Mouse (Mus musculus): Measurements from ENCODE around the gene Adamtsl5. TPM values are rescaled to one million over a fixed set of nuclear protein-coding genes. Genes with fewer than 3 reads are reported as not detected.

Adamtsl5 gene
- polyA plus RNA-seq, 1 experiment = 27.2 TPM

- H3K4me1 ChIP-seq = peaks cover 90% of the 10 kb centered on the region
- peaks cover 14% of the 10 kb centered on the region for H3K36me3 ChIP-seq (replicated peaks; ENCODE audit: low read length)
- H3K9me3 ChIP-seq = no peaks in the 10 kb centered on the region
- H3K4me3 ChIP-seq (replicated peaks) = peak overlapping the region; percentile 91
- peaks cover 38% of the 10 kb centered on the region for H3K27me3 ChIP-seq (replicated peaks)
- TF ChIP-seq GATA1 (IDR thresholded peaks at IDR 0.05; ENCODE audit: borderline replicate concordance, low read length) (no peak), FLI1 (IDR thresholded peaks at IDR 0.05; ENCODE audit: low read length) (no peak)
Measured at GRCm38 (mm10) chr10:80345122-80345521, 3.1 kb downstream of the Adamtsl5 start.

GRCm38 (mm10) chr10:80344131-80344661 is 4.0 kb downstream of the Adamtsl5 start:
- Histone ChIP-seq H3K27me3 (replicated peaks) (peaks cover 29% of the 10 kb centered on the region), H3K9me3 (no peaks in the 10 kb centered on the region), H3K4me3 (replicated peaks) (peak overlapping the region; percentile 91), H3K36me3 (replicated peaks; ENCODE audit: low read length) (peaks cover 14% of the 10 kb centered on the region), H3K4me1 (peaks cover 89% of the 10 kb centered on the region)
- TF ChIP-seq FLI1 (IDR thresholded peaks at IDR 0.05; ENCODE audit: low read length) (no peak), GATA1 (IDR thresholded peaks at IDR 0.05; ENCODE audit: borderline replicate concordance, low read length) (0 out of 3 replicates have a peak, but pooled peaks have one; percentile 34)

- Histone ChIP-seq H3K36me3 (replicated peaks; ENCODE audit: low read length) (peaks cover 14% of the 10 kb centered on the region), H3K9me3 (no peaks in the 10 kb centered on the region), H3K4me3 (replicated peaks) (peak overlapping the region; percentile 91), H3K4me1 (peaks cover 83% of the 10 kb centered on the region), H3K27me3 (replicated peaks) (peaks cover 22% of the 10 kb centered on the region)
- TF ChIP-seq GATA1 (IDR thresholded peaks at IDR 0.05; ENCODE audit: borderline replicate concordance, low read length) (no peak), FLI1 (IDR thresholded peaks at IDR 0.05; ENCODE audit: low read length) (no peak)
Measured at GRCm38 (mm10) chr10:80343425-80343895, 4.8 kb downstream of the Adamtsl5 start.

GRCm38 (mm10) chr10:80342749-80343424 is 5.3 kb downstream of the Adamtsl5 start:
- H3K27me3 ChIP-seq (replicated peaks) = peaks cover 17% of the 10 kb centered on the region
- H3K36me3 ChIP-seq (replicated peaks; ENCODE audit: low read length) = peaks cover 14% of the 10 kb centered on the region
- no peaks in the 10 kb centered on the region for H3K9me3 ChIP-seq
- no peak for TF ChIP-seq GATA1 (IDR thresholded peaks at IDR 0.05; ENCODE audit: borderline replicate concordance, low read length)
- TF ChIP-seq FLI1 (IDR thresholded peaks at IDR 0.05; ENCODE audit: low read length) = no peak
- peaks cover 82% of the 10 kb centered on the region for H3K4me1 ChIP-seq
- H3K4me3 ChIP-seq (replicated peaks) = peak overlapping the region; percentile 91

GRCm38 (mm10) chr10:80342305-80342748 is 5.9 kb downstream of the Adamtsl5 start:
- Histone ChIP-seq H3K36me3 (replicated peaks; ENCODE audit: low read length) (peaks cover 14% of the 10 kb centered on the region), H3K4me1 (peaks cover 77% of the 10 kb centered on the region), H3K9me3 (no peaks in the 10 kb centered on the region), H3K4me3 (replicated peaks) (peak overlapping the region; percentile 91), H3K27me3 (replicated peaks) (peaks cover 15% of the 10 kb centered on the region)
- TF ChIP-seq GATA1 (IDR thresholded peaks at IDR 0.05; ENCODE audit: borderline replicate concordance, low read length) = no peak
- no peak for TF ChIP-seq FLI1 (IDR thresholded peaks at IDR 0.05; ENCODE audit: low read length)

- Histone ChIP-seq H3K4me3 (replicated peaks) (peak overlapping the region; percentile 91), H3K27me3 (replicated peaks) (peaks cover 18% of the 10 kb centered on the region)
- no peak for TF ChIP-seq FLI1 (IDR thresholded peaks at IDR 0.05; ENCODE audit: low read length)
- no peak for TF ChIP-seq GATA1 (IDR thresholded peaks at IDR 0.05; ENCODE audit: borderline replicate concordance, low read length)
Measured at GRCm38 (mm10) chr10:80341491-80342304, 6.5 kb downstream of the Adamtsl5 start.

GRCm38 (mm10) chr10:80341026-80341425 is 7.2 kb downstream of the Adamtsl5 start:
- H3K36me3 ChIP-seq (replicated peaks; ENCODE audit: low read length) = peaks cover 19% of the 10 kb centered on the region
- H3K4me3 ChIP-seq (replicated peaks) = peak overlapping the region; percentile 73
- peaks cover 84% of the 10 kb centered on the region for H3K4me1 ChIP-seq
- peaks cover 25% of the 10 kb centered on the region for H3K27me3 ChIP-seq (replicated peaks)
- no peaks in the 10 kb centered on the region for H3K9me3 ChIP-seq
- TF ChIP-seq FLI1 (IDR thresholded peaks at IDR 0.05; ENCODE audit: low read length) (no peak), GATA1 (IDR thresholded peaks at IDR 0.05; ENCODE audit: borderline replicate concordance, low read length) (no peak)

More at GRCm38 (mm10) chr10:80341491-80342304, 6.5 kb downstream of the Adamtsl5 start:
- peaks cover 77% of the 10 kb centered on the region for H3K4me1 ChIP-seq
- peaks cover 14% of the 10 kb centered on the region for H3K36me3 ChIP-seq (replicated peaks; ENCODE audit: low read length)
- H3K9me3 ChIP-seq = no peaks in the 10 kb centered on the region

GRCm38 (mm10) chr10:80339941-80340750 is 8.1 kb downstream of the Adamtsl5 start:
- Histone ChIP-seq H3K4me3 (replicated peaks) (peak overlapping the region; percentile 83), H3K36me3 (replicated peaks; ENCODE audit: low read length) (peaks cover 27% of the 10 kb centered on the region), H3K9me3 (no peaks in the 10 kb centered on the region), H3K27me3 (replicated peaks) (peaks cover 33% of the 10 kb centered on the region), H3K4me1 (peaks cover 81% of the 10 kb centered on the region)
- TF ChIP-seq FLI1 (IDR thresholded peaks at IDR 0.05; ENCODE audit: low read length) (no peak), GATA1 (IDR thresholded peaks at IDR 0.05; ENCODE audit: borderline replicate concordance, low read length) (no peak)

GRCm38 (mm10) chr10:80336263-80336662 is 11.9 kb downstream of the Adamtsl5 start:
- H3K36me3 ChIP-seq (replicated peaks; ENCODE audit: low read length) = peaks cover 29% of the 10 kb centered on the region
- H3K4me3 ChIP-seq (replicated peaks) = no peak overlapping the region
- no peaks in the 10 kb centered on the region for H3K9me3 ChIP-seq
- TF ChIP-seq GATA1 (IDR thresholded peaks at IDR 0.05; ENCODE audit: borderline replicate concordance, low read length) (no peak), FLI1 (IDR thresholded peaks at IDR 0.05; ENCODE audit: low read length) (no peak)
- peaks cover 72% of the 10 kb centered on the region for H3K4me1 ChIP-seq
- peaks cover 44% of the 10 kb centered on the region for H3K27me3 ChIP-seq (replicated peaks)

Data from megakaryocyte, embryonic 14.5 days (primary cell).